Mouse (Mus musculus) cortical plate, adult 2 months (tissue): ENCODE results near the gene Bcan. TPM values are rescaled to one million over a fixed set of nuclear protein-coding genes. Genes with fewer than 3 reads are reported as not detected.

Source experiments
- H3K27ac ChIP-seq: fragments of 200-500 bp; 2 replicates; pipeline ENCODE4 v1.5.1; 2012; ENCODE audit warnings: low read length, control low read depth, inconsistent platforms; ENCODE audit not compliant: insufficient read depth
- H3K4me1 ChIP-seq: fragments of 200-500 bp; 2 replicates; pipeline ENCODE4 v1.6.1; 2011; ENCODE audit warnings: low read length; ENCODE audit not compliant: control insufficient read depth, insufficient read depth
- H3K4me3 ChIP-seq: fragments of 200-500 bp; 2 replicates; pipeline ENCODE4 v1.5.1; 2011; ENCODE audit warnings: mild to moderate bottlenecking, low read length, control low read depth; ENCODE audit not compliant: insufficient read depth
- CTCF ChIP-seq: fragments of 200-500 bp; IDR thresholded peaks from 2 replicates; pipeline ENCODE4 v1.5.1; 2011; ENCODE audit warnings: mild to moderate bottlenecking, control low read depth, low read length; ENCODE audit not compliant: insufficient read depth; ENCODE audit errors: extremely low read depth
- POLR2A ChIP-seq: fragments of 200-500 bp; IDR thresholded peaks from 2 replicates; pipeline ENCODE4 v1.6.1; 2011; ENCODE audit warnings: mild to moderate bottlenecking, low read length, control low read depth; ENCODE audit not compliant: insufficient read depth; ENCODE audit errors: extremely low read depth
- polyA plus RNA-seq: library from polyadenylated mRNA; depleted of rRNA; stranded (reverse); fragments of >200 nt; gene quantifications from 2 replicates; pipeline ENCODE4 v1.2.3, GENCODE M21; 2012

The Bcan gene
- polyA plus RNA-seq, 1 experiment = 380 TPM

- H3K27ac ChIP-seq = no peak overlapping the region
- H3K4me1 ChIP-seq = no peaks in the 10 kb centered on the region
- peak overlapping the region; percentile 47 for H3K4me3 ChIP-seq
- TF ChIP-seq POLR2A (no peak), CTCF (no peak)
These were observed 23.4 kb upstream of the Bcan start for GRCm38 (mm10) chr3:88023192-88024074.

GRCm38 (mm10) chr3:88022322-88023191 is 22.5 kb upstream of the Bcan start:
- H3K27ac ChIP-seq = no peak overlapping the region
- TF ChIP-seq POLR2A (peak; percentile 59; the same call in 1 of the 2 replicates), CTCF (no peak)
- peak overlapping the region; percentile 47 for H3K4me3 ChIP-seq
- no peaks in the 10 kb centered on the region for H3K4me1 ChIP-seq

- TF ChIP-seq CTCF (peak; percentile 48), POLR2A (no peak)
- no peak overlapping the region for H3K4me3 ChIP-seq
These were observed 10.7 kb upstream of the Bcan start for GRCm38 (mm10) chr3:88010634-88011265.

GRCm38 (mm10) chr3:88005822-88006786 is 6.1 kb upstream of the Bcan start:
- H3K27ac ChIP-seq = no peak overlapping the region
- TF ChIP-seq CTCF (peak; percentile 42; the same call in 1 of the 2 replicates), POLR2A (no peak)
- no peaks in the 10 kb centered on the region for H3K4me1 ChIP-seq
- no peak overlapping the region for H3K4me3 ChIP-seq

More at GRCm38 (mm10) chr3:88010634-88011265, 10.7 kb upstream of the Bcan start:
- no peaks in the 10 kb centered on the region for H3K4me1 ChIP-seq
- H3K27ac ChIP-seq = no peak overlapping the region

- H3K4me1 ChIP-seq = no peaks in the 10 kb centered on the region
- TF ChIP-seq POLR2A (no peak), CTCF (no peak)
- H3K4me3 ChIP-seq = no peak overlapping the region
- H3K27ac ChIP-seq = peak overlapping the region; percentile 29; the same call in 1 of the 2 replicates
These were observed 2.4 kb upstream of the Bcan start for GRCm38 (mm10) chr3:88002291-88002976.

GRCm38 (mm10) chr3:88000816-88001595 is 976 bp upstream of the Bcan start:
- Histone ChIP-seq H3K4me1 (no peaks in the 10 kb centered on the region), H3K4me3 (peak overlapping the region; percentile 41)

GRCm38 (mm10) chr3:87999243-87999895 is 661 bp downstream of the Bcan start:
- H3K27ac ChIP-seq = peak overlapping the region; percentile 76
- TF ChIP-seq POLR2A (no peak), CTCF (no peak)
- peaks cover 2% of the 10 kb centered on the region; the same call in 1 of the 2 replicates for H3K4me1 ChIP-seq
- H3K4me3 ChIP-seq = peak overlapping the region; percentile 41

More at GRCm38 (mm10) chr3:88000816-88001595, 976 bp upstream of the Bcan start:
- peak overlapping the region; percentile 90 for H3K27ac ChIP-seq
- TF ChIP-seq CTCF = no peak
- no peak for TF ChIP-seq POLR2A
